Mouse (Mus musculus) gastrocnemius, adult 8-10 months (tissue): ENCODE measurements around the gene Cfap20. TPM values are rescaled to one million over a fixed set of nuclear protein-coding genes. Genes with fewer than 3 reads are reported as not detected.
"Not testable (repeated sequence)": the region's sequence is repeated elsewhere in the genome, so short reads cannot be mapped to it uniquely, and the experiment has no call there.

Experiments
- DNase-seq, 2 experiments: peaks; one replicate each; pipeline ENCODE4 v3.0.0; 2022; ENCODE audit warnings: low spot score in 2 of 2
- total RNA-seq, 4 experiments: library from RNA; stranded (reverse); gene quantifications; 2 replicates each; pipeline ENCODE4 v1.2.4; 2022

Cfap20 gene
- total RNA-seq, 4 experiments from 2014 or later = 3.6 to 6.4 (median 5.3) TPM

GRCm38 (mm10) chr8:95422193-95422810 is 12.4 kb downstream of the Cfap20 start:
- no peak for DNase-seq

- DNase-seq = no peak
Measured at GRCm38 (mm10) chr8:95411309-95411972, 23.2 kb downstream of the Cfap20 start.

GRCm38 (mm10) chr8:95409518-95409917 is 25.2 kb downstream of the Cfap20 start:
- no peak for DNase-seq

GRCm38 (mm10) chr8:95401091-95401490 is 33.6 kb downstream of the Cfap20 start:
- DNase-seq = no peak

- no peak for DNase-seq
Measured at GRCm38 (mm10) chr8:95399131-95399530, 35.5 kb downstream of the Cfap20 start.

GRCm38 (mm10) chr8:95397201-95397600 is 37.5 kb downstream of the Cfap20 start:
- DNase-seq = no peak

- DNase-seq = no peak
Measured at GRCm38 (mm10) chr8:95396752-95397151, 37.9 kb downstream of the Cfap20 start.

- DNase-seq = no peak
Measured at GRCm38 (mm10) chr8:95395186-95395918, 39.3 kb downstream of the Cfap20 start.

- DNase-seq = no peak
Measured at GRCm38 (mm10) chr8:95392604-95393003, 42.1 kb downstream of the Cfap20 start.

- no peak for DNase-seq
Measured at GRCm38 (mm10) chr8:95391101-95391500, 43.6 kb downstream of the Cfap20 start.

- DNase-seq = no peak
Measured at GRCm38 (mm10) chr8:95390312-95390711, 44.4 kb downstream of the Cfap20 start.

GRCm38 (mm10) chr8:95387936-95388335 is 46.7 kb downstream of the Cfap20 start:
- no peak for DNase-seq

GRCm38 (mm10) chr8:95387221-95387620 is 47.4 kb downstream of the Cfap20 start:
- no peak for DNase-seq

GRCm38 (mm10) chr8:95386037-95386436 is 48.6 kb downstream of the Cfap20 start:
- DNase-seq = no peak

GRCm38 (mm10) chr8:95384501-95384900 is 50.2 kb downstream of the Cfap20 start:
- DNase-seq = no peak

GRCm38 (mm10) chr8:95381595-95381994 is 53.1 kb downstream of the Cfap20 start:
- DNase-seq = no peak

- no peak for DNase-seq
Measured at GRCm38 (mm10) chr8:95380953-95381352, 53.7 kb downstream of the Cfap20 start.

GRCm38 (mm10) chr8:95378928-95379327 is 55.7 kb downstream of the Cfap20 start:
- not testable (repeated sequence) for DNase-seq

GRCm38 (mm10) chr8:95377863-95378291 is 56.8 kb downstream of the Cfap20 start:
- peak; percentile 66 to 71 for DNase-seq

GRCm38 (mm10) chr8:95377101-95377500 is 57.6 kb downstream of the Cfap20 start:
- no peak for DNase-seq

- peak in 1 of 2 experiments; percentile 45 for DNase-seq
Measured at GRCm38 (mm10) chr8:95376309-95376999, 58.2 kb downstream of the Cfap20 start.
